Mouse (Mus musculus) liver, embryonic 14.5 days (tissue): ENCODE results near the gene Cdkl5. TPM values are rescaled to one million over a fixed set of nuclear protein-coding genes. Genes with fewer than 3 reads are reported as not detected.
A peak's percentile ranks its signal among the peaks of the same experiment; 100 is the strongest.

Experiments
- ATAC-seq: fragments of 200-750 bp; cut with Nextera tagmentation; 2 replicates; pipeline ENCODE4 v1.8.0; 2017; ENCODE audit warnings: moderate number of reproducible peaks, mild to moderate bottlenecking, moderate library complexity; ENCODE audit not compliant: insufficient read depth
- DNase-seq, 3 experiments: peaks; one replicate each; pipeline ENCODE4 v3.0.0-alpha.2; 2012 to 2013; ENCODE audit warnings: low read depth in 3 of 3, low spot score in 3 of 3
- H3K27ac ChIP-seq: fragments of 300-500 bp; sonication (generic); 2 replicates; pipeline ENCODE4 v1.5.1; 2014; ENCODE audit warnings: moderate library complexity, mild to moderate bottlenecking, control low read depth, inconsistent platforms
- H3K27me3 ChIP-seq: fragments of 300-500 bp; sonication (generic); 2 replicates; pipeline ENCODE4 v1.6.1; 2014; ENCODE audit warnings: mild to moderate bottlenecking, low read length, moderate library complexity; ENCODE audit not compliant: control insufficient read depth, insufficient read depth
- H3K36me3 ChIP-seq: fragments of 300-500 bp; sonication (generic); replicated peaks from 2 replicates; pipeline ENCODE4 v1.6.1; 2014; ENCODE audit warnings: low read depth; ENCODE audit not compliant: control insufficient read depth, insufficient read depth
- H3K4me1 ChIP-seq, 2 experiments: fragments of 200-500 bp in 1 of 2; fragments of 300-500 bp in 1 of 2; sonication (generic) in 1 of 2; replicated peaks; 2 replicates each; pipeline ENCODE4 v1.6.1; 2012 to 2014; ENCODE audit warnings: antibody characterized with exemption in 1 of 2, inconsistent platforms in 1 of 2, low read length in 1 of 2; ENCODE audit not compliant: control insufficient read depth in 2 of 2, insufficient read depth in 2 of 2
- H3K4me2 ChIP-seq: fragments of 300-500 bp; sonication (generic); 2 replicates; pipeline ENCODE4 v1.6.1; 2014; ENCODE audit warnings: low read depth, mild to moderate bottlenecking, control low read depth, moderate library complexity
- H3K4me3 ChIP-seq, 2 experiments: fragments of 200-500 bp in 1 of 2; fragments of 300-500 bp in 1 of 2; sonication (generic) in 1 of 2; 2 replicates each; pipeline ENCODE4 v1.5.1; 2012 to 2014; ENCODE audit warnings: low read depth in 2 of 2, low read length in 2 of 2, mild to moderate bottlenecking in 2 of 2, control low read depth in 1 of 2, inconsistent platforms in 1 of 2, moderate library complexity in 1 of 2; ENCODE audit not compliant: insufficient read depth in 1 of 2
- H3K9ac ChIP-seq: fragments of 300-500 bp; sonication (generic); replicated peaks from 2 replicates; pipeline ENCODE4 v1.6.1; 2014; ENCODE audit warnings: mild to moderate bottlenecking, control low read depth, moderate library complexity
- H3K9me3 ChIP-seq: fragments of 300-500 bp; sonication (generic); 2 replicates; pipeline ENCODE4 v1.6.1; 2016; ENCODE audit warnings: low read length, mixed read lengths; ENCODE audit not compliant: control insufficient read depth
- CTCF ChIP-seq: IDR thresholded peaks from 2 replicates; pipeline ENCODE4 v1.5.1; 2016; ENCODE audit warnings: antibody characterized with exemption, low read depth, control low read depth
- EP300 ChIP-seq: IDR thresholded peaks from 2 replicates; pipeline ENCODE4 v1.6.1; 2016; ENCODE audit warnings: antibody characterized with exemption, low read depth
- WGBS: fragments of 180-500 bp; shearing (Covaris S2); extraction: QIAGEN DNeasy Blood & Tissue Kit; methylation state at CpG from one replicate; pipeline ENCODE4 v1.1.7; 2014; ENCODE audit not compliant: insufficient replicate concordance; 5-methylcytosine and 5-hydroxymethylcytosine counted together
- polyA plus RNA-seq, 2 experiments: library from polyadenylated mRNA; depleted of rRNA in 1 of 2; stranded (reverse) in 1 of 2; unstranded in 1 of 2; fragments of >200 nt; fragmentation: Nextera tagmentation in 1 of 2; extraction: Ambion mirVana in 1 of 2; gene quantifications; 2 replicates each; pipeline versions ENCODE4 v1.2.1 to v1.2.3; 2012 to 2014

Gene Cdkl5
- polyA plus RNA-seq, 2 experiments, result 0.20 to 0.24 TPM

- DNase-seq, result peak; percentile 66 to 71 (median 67)
- Histone ChIP-seq H3K4me3 (peak overlapping the region; percentile 61 to 92), H3K9ac (peak overlapping the region; percentile 56), H3K27me3 (no peaks in the 10 kb centered on the region), H3K4me2 (peak overlapping the region; percentile 53), H3K4me1 (no peaks in the 10 kb centered on the region), H3K9me3 (no peaks in the 10 kb centered on the region), H3K27ac (no peak overlapping the region), H3K36me3 (no peaks in the 10 kb centered on the region)
- ATAC-seq, result peak; percentile 94
- 26% methylated on average over 30 of the region's 30 CpGs for WGBS
- TF ChIP-seq CTCF (no peak), EP300 (no peak)
These were observed 228.9 kb downstream of the Cdkl5 start for GRCm38 (mm10) chrX:160765389-160766232.

GRCm38 (mm10) chrX:160750808-160751207, 243.7 kb downstream of the Cdkl5 start:
- ATAC-seq (no peak), DNase-seq (no peak)
- no peaks in the 10 kb centered on the region for H3K27me3 ChIP-seq
- H3K9me3 ChIP-seq, result no peaks in the 10 kb centered on the region
- no peak for TF ChIP-seq CTCF
- TF ChIP-seq EP300, result no peak
- H3K4me2 ChIP-seq, result no peak overlapping the region
- H3K27ac ChIP-seq, result no peak overlapping the region
- no peak overlapping the region for H3K4me3 ChIP-seq
- H3K9ac ChIP-seq, result no peak overlapping the region
- no peaks in the 10 kb centered on the region for H3K36me3 ChIP-seq
- H3K4me1 ChIP-seq, result no peaks in the 10 kb centered on the region
- WGBS, result 74% methylated on average over 8 of the region's 8 CpGs

DNA sequence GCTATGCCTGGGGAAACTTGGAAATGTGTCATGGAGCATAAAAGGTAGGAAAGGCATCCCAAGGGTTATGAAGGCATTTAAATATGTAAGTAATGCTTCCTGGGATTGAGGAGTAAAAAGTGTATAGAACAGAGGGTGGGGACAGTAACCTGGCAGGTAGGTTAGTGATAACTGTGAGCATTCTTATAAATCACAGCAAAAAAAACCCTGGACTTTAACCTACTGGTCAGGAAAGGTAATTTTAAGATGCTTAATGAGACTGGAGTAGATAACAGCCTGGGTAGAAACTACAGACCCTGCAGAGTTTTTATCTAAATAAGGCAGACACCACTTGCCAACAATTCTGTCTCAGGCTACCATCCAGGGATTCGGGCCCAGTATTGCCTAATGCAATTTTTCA, 245.9 kb downstream of the Cdkl5 start:
- Histone ChIP-seq H3K9me3 (no peaks in the 10 kb centered on the region), H3K27ac (no peak overlapping the region), H3K9ac (no peak overlapping the region), H3K4me1 (no peaks in the 10 kb centered on the region), H3K36me3 (no peaks in the 10 kb centered on the region), H3K4me3 (no peak overlapping the region), H3K27me3 (no peaks in the 10 kb centered on the region), H3K4me2 (no peak overlapping the region)
- WGBS, result 32% methylated on average over 1 of the region's 1 CpGs
- no peak for TF ChIP-seq CTCF
- no peak for DNase-seq
- no peak for ATAC-seq

DNA sequence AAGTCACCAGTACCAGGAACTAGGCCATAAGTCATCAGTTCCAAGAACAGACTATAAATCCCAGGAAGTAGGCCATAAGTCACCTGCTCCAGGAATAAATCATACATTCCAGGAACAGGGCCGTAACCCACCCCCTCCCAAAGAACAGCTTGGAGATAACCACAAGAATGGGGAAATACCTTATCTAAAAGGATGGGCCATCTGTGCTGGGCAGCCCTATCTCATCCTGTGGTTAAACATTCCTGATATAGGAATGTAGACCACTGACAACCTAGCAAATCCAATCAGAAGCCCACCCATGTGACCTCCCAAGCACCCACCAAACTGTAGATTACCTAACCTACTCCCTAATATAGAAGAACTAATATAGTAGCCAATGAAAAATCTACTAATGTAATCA, 249.1 kb downstream of the Cdkl5 start:
- Histone ChIP-seq H3K4me2 (no peak overlapping the region), H3K27ac (no peak overlapping the region), H3K27me3 (no peaks in the 10 kb centered on the region), H3K9ac (no peak overlapping the region), H3K4me1 (no peaks in the 10 kb centered on the region), H3K9me3 (no peaks in the 10 kb centered on the region), H3K36me3 (no peaks in the 10 kb centered on the region), H3K4me3 (no peak overlapping the region)
- WGBS, result 25% methylated on average over 1 of the region's 1 CpGs
- DNase-seq (no peak), ATAC-seq (no peak)
- TF ChIP-seq CTCF, result no peak
- no peak for TF ChIP-seq EP300

- DNase-seq, result no peak
- no peaks in the 10 kb centered on the region for H3K27me3 ChIP-seq
- no peaks in the 10 kb centered on the region for H3K36me3 ChIP-seq
- no peak for ATAC-seq
- H3K4me1 ChIP-seq, result no peaks in the 10 kb centered on the region
- H3K9me3 ChIP-seq, result no peaks in the 10 kb centered on the region
- WGBS, result 61% methylated on average over 5 of the region's 5 CpGs
- no peak within 1 kb of the TSS for H3K4me2 ChIP-seq
- no peak within 1 kb of the TSS for H3K4me3 ChIP-seq
- no peak within 1 kb of the TSS for H3K9ac ChIP-seq
- no peak for TF ChIP-seq EP300
- TF ChIP-seq CTCF, result no peak
- H3K27ac ChIP-seq, result no peak within 1 kb of the TSS
These were observed 258.9 kb downstream of the Cdkl5 start, which contains the start of gene Ppef1 for GRCm38 (mm10) chrX:160735650-160736049. TSS of gene Ppef1 (minus strand) at chrX:160735765.

Other genes with a start within 250 kb of the Cdkl5 start
- gene Rs1, start 226.7 kb downstream of the Cdkl5 start, polyA plus RNA-seq (2012; rRNA removed), result not detected in 2 replicates
- gene Rs1, start 226.7 kb downstream of the Cdkl5 start, polyA plus RNA-seq (2014; fragmentation: Nextera tagmentation; extraction: Ambion mirVana), result not detected in 2 replicates
- gene Gja6, start 87.7 kb downstream of the Cdkl5 start, polyA plus RNA-seq (2012; rRNA removed), result 0.40 and 0.43 TPM in 2 replicates
- gene Gja6, start 87.7 kb downstream of the Cdkl5 start, polyA plus RNA-seq (2014; fragmentation: Nextera tagmentation; extraction: Ambion mirVana), result 0.78 and 1.0 TPM in 2 replicates
- 0.44 and 0.67 TPM in 2 replicates for gene Scml2, start 122.5 kb upstream of the Cdkl5 start, polyA plus RNA-seq (2012; rRNA removed)
- gene Scml2, start 122.5 kb upstream of the Cdkl5 start, polyA plus RNA-seq (2014; fragmentation: Nextera tagmentation; extraction: Ambion mirVana), result 0.38 and 0.71 TPM in 2 replicates